Mouse (Mus musculus) hematopoietic stem cell, adult 5-6 weeks (primary cell): ENCODE data around the gene Mei1. TPM values are rescaled to one million over a fixed set of nuclear protein-coding genes. Genes with fewer than 3 reads are reported as not detected.

ENCODE experiments used
- ATAC-seq, 2 experiments: fragments of 125-278 bp in 1 of 2; replicated peaks in 1 of 2; 2 replicates each; pipeline ENCODE4 v1.8.0; 2016 to 2017; ENCODE audit warnings: inconsistent platforms in 2 of 2, mild to moderate bottlenecking in 2 of 2, moderate number of reproducible peaks in 2 of 2, low read depth in 1 of 2, moderate TSS enrichment in 1 of 2; ENCODE audit not compliant: low FRiP score in 2 of 2, poor library complexity in 2 of 2, severe bottlenecking in 2 of 2, insufficient read depth in 1 of 2, low TSS enrichment in 1 of 2
- total RNA-seq: library from RNA; stranded (forward); fragments of 172-1452, 232-1000 nt; gene quantifications from 2 replicates; pipeline ENCODE4 v1.2.3, GENCODE M21; 2017

Gene Mei1
- not detected in 2 replicates for total RNA-seq

DNA sequence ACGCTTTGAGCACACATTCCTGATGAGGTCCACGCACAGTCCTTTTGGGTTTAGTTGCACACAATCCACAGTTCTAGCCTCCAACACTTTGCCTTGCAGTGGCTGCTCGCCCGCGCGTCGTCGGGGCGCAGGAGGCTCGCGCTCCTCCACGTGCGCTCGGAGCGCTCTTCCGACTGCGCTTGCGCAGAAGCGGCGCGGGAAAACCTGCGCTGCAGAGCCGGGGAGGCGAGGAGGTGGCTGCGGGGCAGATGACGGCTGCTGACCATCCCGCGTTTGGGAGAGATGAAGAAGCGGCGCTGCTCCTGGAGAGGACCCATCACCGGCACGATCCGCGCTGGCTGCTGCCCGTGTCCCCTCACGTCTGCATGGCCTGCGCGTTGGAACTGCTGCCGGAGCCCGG lies at the start of gene Mei1:
Gene Mei1 (plus strand): TSS at position 99 of the 400 bp plus-strand sequence.
- ATAC-seq = no peak

DNA sequence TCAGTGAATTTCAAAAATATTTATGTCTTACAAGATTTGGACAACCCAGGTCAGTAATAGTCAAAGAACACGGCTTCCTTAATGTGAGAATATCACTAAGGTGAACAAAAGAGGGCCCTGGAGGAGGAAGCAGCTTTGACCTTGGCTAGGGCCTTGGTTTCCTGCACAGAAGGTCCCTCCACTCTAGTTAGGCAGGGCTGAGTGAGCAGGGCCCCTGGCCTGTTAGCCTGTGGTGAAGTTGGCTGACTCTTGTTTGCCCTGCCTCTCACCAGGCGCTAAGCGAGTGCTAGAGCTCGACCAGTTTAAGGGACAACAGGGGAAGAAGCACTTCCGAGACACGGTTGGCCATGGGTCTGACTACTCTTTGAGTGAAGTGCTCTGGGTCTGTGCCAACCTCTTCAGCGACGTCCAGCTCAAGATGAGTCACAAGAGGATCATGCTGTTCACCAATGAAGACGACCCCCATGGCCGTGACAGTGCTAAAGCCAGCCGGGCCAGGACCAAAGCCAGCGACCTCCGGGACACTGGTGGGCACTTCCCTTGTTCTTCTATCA lies 47.2 kb upstream of the Mei1 start:
- peak; percentile 52 to 85 for ATAC-seq

DNA sequence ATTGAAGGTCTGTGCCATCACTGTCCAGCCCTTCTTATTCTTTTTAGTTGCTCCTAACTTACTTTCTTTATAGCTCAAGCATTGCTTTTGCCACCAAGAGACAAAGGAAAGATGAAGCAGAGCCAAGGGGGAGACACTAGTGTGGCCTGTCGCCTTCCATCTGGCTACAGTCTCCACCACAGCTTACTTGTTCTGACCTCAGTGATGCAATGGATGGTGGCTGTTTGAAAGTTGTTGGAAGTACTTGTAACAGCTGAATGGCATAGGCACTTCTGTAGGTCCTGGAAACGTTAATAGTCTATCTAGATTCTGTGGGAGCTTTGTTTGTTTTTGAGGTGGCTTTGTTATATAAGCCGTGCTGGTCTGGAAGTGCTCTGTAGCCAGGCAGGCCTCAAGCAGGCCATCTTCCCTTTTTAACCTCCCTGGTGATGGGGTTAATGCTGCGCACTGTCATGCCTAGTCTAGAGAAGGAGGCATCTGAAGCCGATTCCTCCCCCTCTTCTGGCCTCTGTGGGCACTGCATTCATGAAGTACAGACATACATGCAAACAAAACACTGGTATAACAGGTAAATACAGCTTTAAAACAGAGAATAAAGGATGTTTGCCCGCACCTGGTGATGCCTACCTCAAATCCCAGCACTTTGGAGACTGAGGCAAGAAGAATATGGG lies 45.7 kb upstream of the Mei1 start:
- no peak for ATAC-seq

DNA sequence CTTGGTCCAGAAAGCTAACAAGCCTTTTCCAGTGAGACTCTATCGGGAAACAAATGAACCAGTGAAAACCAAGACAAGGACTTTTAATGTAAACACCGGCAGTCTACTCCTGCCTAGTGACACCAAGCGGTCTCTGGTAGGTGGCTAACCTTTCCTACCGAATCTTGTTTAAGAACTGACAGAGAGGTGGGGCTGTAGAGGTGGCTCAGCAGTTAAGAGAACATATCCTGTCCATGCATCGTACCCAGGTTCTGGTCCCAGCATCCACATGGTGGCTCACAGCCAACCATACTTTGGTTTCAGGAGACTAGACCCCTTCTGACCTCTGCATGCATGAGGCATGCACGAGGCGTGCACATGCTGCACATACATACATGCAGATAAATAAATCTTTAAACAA lies 42.5 kb upstream of the Mei1 start:
- ATAC-seq = no peak

DNA sequence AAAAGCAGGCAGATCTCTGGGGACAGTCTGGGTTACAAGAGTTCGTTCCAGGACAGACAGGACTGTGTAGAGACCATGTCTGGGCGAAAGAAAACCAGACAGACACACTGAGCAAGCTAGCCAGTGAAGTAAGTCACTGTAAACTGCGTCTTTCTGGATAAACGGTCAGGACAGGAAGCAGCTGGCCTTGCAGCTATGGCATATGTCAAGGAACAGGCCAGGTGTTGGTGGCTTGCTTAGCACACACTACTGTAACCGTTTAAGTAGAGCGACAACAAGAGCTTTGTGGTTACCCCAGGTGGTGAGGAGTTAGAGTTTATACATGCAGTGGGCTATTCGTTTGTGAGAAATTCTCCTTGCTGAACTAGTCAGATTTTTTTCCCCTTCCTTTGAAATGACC lies 42.1 kb upstream of the Mei1 start:
- ATAC-seq = peak; percentile 49 to 78; a peak in 3 of 4 replicates

DNA sequence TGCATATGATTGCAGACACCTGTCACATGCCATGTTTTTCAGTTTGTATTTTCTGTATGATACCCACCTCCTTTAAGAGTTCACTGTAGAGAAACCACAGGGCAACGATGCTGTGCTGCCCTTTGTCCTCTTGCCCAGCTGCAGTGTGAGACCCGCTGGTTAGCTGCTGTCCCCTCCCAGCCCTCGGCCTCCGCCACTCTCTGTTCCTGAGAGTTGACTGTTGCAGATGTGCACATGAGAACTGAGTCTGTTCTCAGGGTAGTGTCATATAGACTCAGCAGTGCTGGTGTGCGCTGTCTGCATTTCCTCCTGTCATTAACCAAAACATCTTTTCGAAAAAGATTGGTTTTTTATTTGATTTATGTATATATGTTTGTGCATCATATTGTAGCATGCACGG lies 37.4 kb upstream of the Mei1 start:
- ATAC-seq = no peak

DNA sequence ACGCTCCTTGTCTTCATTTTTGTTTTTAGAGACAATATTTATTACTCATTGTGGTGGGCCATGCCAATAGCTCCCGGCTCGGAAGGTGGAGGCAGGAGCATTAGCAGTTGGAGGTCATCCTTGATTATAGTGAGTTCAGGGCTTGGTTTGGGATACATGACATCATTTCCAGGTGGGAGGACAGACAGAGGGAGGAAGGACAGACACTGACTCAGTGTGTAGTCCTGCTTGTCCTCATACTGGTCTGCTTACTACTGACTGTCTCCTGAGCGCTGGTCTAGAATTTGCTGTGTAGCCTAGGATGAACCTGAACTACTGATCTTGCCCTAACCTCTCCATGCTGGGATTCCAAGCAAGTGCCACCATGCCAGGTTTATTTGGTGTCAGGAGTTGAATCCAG lies 36.0 kb upstream of the Mei1 start, which contains the start of gene Desi1:
Gene Desi1 (minus strand): TSS at position 101 of the 400 bp plus-strand sequence.
- ATAC-seq = no peak

DNA sequence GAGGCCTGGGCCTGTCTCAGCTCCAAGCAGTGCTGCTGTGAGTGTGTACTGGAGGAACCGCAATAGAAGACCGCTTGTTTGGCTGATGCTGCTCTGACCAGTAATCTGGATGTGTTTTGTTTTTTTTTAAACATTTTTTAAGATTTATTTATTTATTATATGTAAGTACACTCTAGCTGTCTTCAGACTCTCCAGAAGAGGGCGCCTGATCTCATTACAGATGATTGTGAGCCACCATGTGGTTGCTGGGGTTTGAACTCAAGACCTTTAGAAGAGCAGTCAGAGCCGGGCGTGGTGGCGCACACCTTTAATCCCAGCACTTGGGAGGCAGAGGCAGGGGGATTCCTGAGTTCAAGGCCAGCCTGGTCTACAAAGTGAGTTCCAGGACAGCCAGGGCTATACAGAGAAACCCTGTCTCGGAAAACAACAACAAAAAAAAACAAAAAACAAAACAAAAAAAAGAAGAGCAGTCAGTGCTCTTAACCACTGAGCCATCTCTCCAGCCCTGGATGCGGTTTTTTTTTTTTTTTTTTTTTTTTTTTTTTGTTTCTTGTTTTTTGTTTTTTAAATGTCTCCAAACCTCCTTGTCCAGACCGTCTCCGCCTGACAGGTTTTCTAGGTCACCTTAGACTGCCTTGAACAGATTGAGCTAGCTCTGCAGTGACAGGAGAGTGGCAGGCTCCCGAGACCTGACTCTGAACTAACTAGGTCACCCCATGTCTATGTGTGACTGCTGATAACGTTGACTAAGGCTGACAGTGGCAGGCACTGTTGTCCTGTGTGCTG lies 33.7 kb upstream of the Mei1 start:
- ATAC-seq = no peak

DNA sequence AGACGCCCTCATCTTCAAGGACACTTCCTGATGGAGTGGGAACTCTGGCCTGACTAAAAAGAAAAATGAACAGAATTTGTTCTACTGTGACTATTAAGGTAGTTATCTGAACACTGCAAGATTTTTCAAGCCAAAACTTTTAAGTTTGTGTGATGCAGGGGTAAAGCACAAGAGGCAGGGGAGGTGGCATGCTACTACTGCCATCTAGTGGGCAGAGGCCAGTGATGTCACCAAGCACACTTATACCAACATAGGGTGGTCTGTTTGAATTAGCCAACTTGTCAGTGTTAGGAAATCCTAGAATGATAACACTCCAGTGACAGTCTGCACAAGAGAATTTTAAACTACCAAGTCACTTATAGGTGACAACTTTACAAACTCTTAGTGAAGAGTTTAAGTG lies 29.1 kb upstream of the Mei1 start:
- peak; percentile 80 to 90 for ATAC-seq

DNA sequence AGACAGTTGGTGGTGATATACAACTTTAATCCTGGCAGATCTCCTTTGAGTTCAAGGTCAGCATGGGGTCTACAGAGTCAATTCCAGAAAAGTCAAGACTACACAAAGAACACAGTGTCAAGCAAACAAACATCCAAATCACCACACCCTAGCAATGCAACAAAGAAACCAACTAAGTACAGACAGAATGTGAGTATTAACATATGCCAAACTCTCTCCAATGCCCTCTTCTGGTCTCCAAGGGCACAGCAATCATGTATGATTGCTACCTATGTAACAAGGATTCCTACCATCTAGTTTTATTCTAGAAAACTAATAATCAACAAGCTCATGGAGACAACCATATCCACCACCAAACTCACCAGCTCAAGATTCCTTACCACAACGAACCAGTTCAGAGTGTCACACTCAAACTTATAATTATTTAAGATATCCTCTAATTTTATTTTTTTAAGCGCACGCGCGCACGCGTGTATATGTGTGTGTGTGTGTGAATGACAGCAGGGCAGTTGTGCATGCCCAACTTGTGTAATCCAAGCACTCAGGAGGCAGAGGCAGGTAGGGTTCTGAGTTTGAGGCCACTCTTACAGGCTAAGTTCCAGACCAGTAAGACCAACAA lies 25.5 kb upstream of the Mei1 start:
- ATAC-seq = no peak

DNA sequence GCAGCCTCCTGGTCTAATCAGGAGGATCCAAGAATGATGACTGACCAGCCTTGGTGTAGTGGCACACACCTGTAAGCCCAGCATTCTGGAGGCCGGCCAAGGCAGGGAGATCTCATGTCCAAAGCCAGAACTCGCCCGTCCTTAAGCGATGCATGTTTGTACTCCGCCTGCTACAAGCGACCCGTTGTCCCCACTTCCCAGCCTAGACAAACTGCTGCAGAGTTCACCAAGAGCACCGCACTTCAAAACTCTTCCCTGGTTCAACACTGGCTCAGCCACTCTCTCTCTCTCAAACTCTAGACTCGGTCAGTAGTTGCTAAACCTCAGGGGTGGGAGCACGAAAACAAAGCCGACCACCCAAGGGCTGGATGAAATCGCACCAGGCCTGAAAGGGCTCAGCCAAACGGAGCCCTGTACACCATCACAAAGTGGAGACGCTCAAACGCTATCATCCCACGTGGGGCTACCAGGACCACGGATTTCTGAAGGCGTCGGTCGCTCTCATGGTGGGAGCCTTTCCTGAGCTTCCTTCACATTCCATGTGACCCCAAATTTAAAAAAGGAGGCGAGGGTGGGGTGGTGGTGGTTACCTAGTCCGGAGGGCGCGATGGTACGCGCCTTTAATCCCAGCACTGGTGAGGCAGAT lies 23.4 kb upstream of the Mei1 start:
- peak in 1 of 2 experiments; percentile 8; a peak in 1 of 4 replicates for ATAC-seq

DNA sequence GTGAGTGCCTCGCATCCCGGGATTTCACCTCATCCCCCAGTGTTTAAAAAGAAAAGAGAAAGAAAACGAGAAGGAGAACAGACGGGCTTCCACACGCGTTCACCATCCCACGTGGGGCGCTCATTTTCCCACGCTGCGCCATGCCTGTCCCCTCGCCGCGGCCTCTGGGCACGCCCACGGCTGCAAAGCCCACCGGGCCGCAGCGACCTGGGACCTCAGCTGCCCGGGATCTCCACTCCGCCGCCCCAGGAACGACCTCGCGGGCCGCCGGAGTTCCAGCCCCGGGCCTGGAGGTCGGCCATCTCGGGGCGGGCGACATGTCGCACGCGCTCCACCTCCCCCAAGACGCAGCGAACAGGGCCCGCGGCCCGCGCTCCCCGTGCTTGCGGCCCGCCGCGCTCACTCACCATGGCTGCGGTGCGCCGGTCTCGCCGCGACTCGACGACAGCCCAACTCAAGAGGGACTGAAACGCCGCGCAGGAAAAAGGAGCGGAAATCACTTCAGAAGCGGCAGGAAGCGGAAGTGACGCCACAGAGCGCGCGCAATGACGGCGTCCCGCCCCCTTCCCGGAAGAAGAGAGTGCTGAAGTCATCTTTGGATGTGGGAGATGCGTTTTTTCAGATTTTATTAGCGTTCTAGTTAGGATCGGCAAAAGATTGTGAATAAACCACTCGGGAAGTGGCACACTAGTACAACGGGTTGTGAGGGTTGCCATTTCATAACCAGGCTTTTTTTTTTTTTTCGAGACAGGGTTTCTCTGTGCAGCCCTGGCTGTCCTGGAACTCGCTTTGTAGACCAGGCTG lies 22.5 kb upstream of the Mei1 start, which contains the start of gene Snu13:
Gene Snu13 (minus strand): TSS at position 519 of the 804 bp plus-strand sequence.
- ATAC-seq = peak; percentile 87 to 90

DNA sequence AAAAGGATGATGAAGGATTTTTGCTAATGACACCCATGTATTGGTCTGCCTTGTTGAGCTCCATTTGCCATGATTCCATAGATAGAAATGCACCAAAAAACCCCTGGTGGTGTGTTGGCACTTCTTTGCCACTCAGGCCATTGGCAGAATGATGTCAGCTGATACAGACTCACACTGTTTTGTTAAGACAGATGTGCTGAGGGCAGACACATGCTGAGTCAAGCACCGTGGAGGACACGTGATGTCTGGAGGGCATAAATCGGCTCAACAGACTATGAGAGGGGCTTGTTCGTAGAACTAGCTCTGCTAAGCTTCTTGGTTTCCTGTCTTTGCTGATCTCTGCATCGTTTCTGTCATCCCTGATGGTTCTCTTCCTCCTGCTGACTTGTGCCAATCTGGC lies 17.3 kb upstream of the Mei1 start:
- no peak for ATAC-seq

DNA sequence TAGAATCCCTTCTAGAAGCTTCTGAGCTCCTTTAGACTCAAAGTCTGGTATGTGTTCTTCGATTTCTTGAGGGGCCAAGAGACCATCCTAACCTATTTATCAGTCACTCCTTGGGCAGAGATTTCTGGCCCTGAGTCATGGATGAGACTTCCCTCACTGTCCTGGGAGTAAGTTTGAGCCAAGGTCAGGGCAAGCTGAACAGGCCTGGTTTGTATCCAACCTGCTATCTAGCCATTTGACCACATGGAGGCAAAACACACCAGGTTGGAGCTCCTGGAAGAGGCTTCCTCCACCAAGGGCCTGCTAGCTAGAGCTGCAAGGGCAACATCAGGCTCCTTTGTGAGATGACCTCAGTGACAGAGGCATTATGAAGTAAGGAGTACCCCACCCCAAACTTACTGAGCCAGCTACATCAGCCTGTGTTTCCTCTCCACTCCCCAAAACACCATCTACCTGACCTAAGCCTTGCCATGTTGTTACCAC lies 11.0 kb upstream of the Mei1 start, which contains the start of gene 4930407I10Rik:
Gene 4930407I10Rik (plus strand): TSS at position 433 of the 483 bp plus-strand sequence.
- no peak for ATAC-seq

DNA sequence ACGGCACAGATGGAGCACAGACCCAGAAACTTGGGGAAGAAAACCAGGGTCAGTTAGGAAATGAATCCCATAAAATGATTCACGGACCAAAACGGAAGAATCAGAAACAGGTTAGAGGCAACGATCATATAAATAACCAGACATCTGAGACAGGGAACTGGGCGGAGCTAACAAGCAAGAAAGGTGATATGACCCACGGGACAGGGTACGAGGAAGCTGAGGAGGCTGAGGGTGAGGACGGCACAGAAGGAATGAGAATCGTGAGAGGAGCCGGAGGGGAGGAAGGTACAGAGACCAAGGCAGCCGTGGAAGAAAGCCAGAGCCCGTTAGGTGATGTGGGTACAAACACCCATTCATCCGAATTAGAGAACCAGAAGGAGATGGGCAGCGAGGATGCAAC lies 5.9 kb upstream of the Mei1 start:
- ATAC-seq = no peak

DNA sequence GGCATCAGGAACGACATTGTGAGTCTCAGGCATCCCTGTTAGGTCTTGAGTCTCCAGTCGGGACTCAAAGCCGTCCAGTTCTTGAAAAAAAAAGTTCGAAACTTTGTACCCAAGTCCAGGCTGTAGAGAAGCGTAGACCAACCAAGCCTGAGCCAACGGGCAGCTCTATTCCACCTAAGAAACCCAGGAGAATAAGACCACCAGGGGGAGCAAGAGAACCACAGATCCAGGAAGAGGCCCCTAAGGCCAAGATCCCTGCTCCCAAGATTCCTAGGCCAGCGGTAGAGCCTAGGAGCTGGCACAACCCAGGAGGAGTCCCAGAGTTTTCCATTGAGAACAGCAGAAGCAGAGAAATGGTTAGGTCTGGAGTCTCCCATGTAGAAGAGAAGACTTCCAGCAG lies 4.3 kb upstream of the Mei1 start:
- ATAC-seq = peak; percentile 48 to 65; a peak in 2 of 4 replicates
